Mouse (Mus musculus): ENCODE results near the gene Kcnmb4. TPM values are rescaled to one million over a fixed set of nuclear protein-coding genes. Genes with fewer than 3 reads are reported as not detected.
A peak's percentile ranks its signal among the peaks of the same experiment; 100 is the strongest.

The Kcnmb4 gene
- polyA plus RNA-seq, 1 experiment from 2014 or later: 10.5 TPM

- H3K4me2 ChIP-seq: no peak overlapping the region
- H3K4me3 ChIP-seq: no peak overlapping the region
These were observed 52.7 kb downstream of the Kcnmb4 start for GRCm38 (mm10) chr10:116420976-116421375.

GRCm38 (mm10) chr10:116418121-116418726, 55.5 kb downstream of the Kcnmb4 start:
- Histone ChIP-seq H3K27me3 (no peaks in the 10 kb centered on the region), H3K4me3 (no peak overlapping the region), H3K4me1 (no peaks in the 10 kb centered on the region), H3K4me2 (no peak overlapping the region), H3K9ac (no peak overlapping the region), H3K36me3 (no peaks in the 10 kb centered on the region), H3K9me3 (no peaks in the 10 kb centered on the region), H3K27ac (no peak overlapping the region)
- ATAC-seq (ENCODE audit: insufficient number of reproducible peaks, low FRiP score, low TSS enrichment, low read depth): no peak
- WGBS: 73% methylated on average over 24 of the region's 24 CpGs

More at GRCm38 (mm10) chr10:116420976-116421375, 52.7 kb downstream of the Kcnmb4 start:
- H3K9ac ChIP-seq: no peak overlapping the region
- no peaks in the 10 kb centered on the region for H3K27me3 ChIP-seq
- ATAC-seq (ENCODE audit: insufficient number of reproducible peaks, low FRiP score, low TSS enrichment, low read depth): no peak
- no peaks in the 10 kb centered on the region for H3K36me3 ChIP-seq
- H3K9me3 ChIP-seq: no peaks in the 10 kb centered on the region
- H3K4me1 ChIP-seq: 0 out of 2 replicates have a peak, but pooled peaks cover 3% of the 10 kb centered on the region
- no peak overlapping the region for H3K27ac ChIP-seq
- WGBS: 81% methylated on average over 6 of the region's 6 CpGs

- Histone ChIP-seq H3K27ac (no peak overlapping the region), H3K4me1 (no peaks in the 10 kb centered on the region), H3K9ac (no peak overlapping the region), H3K27me3 (no peaks in the 10 kb centered on the region), H3K9me3 (no peaks in the 10 kb centered on the region), H3K4me2 (no peak overlapping the region), H3K4me3 (no peak overlapping the region), H3K36me3 (no peaks in the 10 kb centered on the region)
- 70% methylated on average over 5 of the region's 5 CpGs for WGBS
- ATAC-seq (ENCODE audit: insufficient number of reproducible peaks, low FRiP score, low TSS enrichment, low read depth): no peak
These were observed 57.0 kb downstream of the Kcnmb4 start for GRCm38 (mm10) chr10:116416726-116417125.

- H3K4me1 ChIP-seq: 0 out of 2 replicates have a peak, but pooled peaks cover under 1% of the 10 kb centered on the region
- no peak for ATAC-seq (ENCODE audit: insufficient number of reproducible peaks, low FRiP score, low TSS enrichment, low read depth)
- H3K27ac ChIP-seq: no peak overlapping the region
- H3K4me2 ChIP-seq: no peak overlapping the region
- H3K27me3 ChIP-seq: no peaks in the 10 kb centered on the region
- no peaks in the 10 kb centered on the region for H3K36me3 ChIP-seq
- H3K9ac ChIP-seq: no peak overlapping the region
- no peaks in the 10 kb centered on the region for H3K9me3 ChIP-seq
- 79% methylated on average over 6 of the region's 6 CpGs for WGBS
- no peak overlapping the region for H3K4me3 ChIP-seq
These were observed 57.5 kb downstream of the Kcnmb4 start for GRCm38 (mm10) chr10:116416142-116416541.

- 32% methylated on average over 9 of the region's 9 CpGs for WGBS
- H3K4me1 ChIP-seq: peaks cover 8% of the 10 kb centered on the region; the same call in 1 of the 2 replicates
- no peak for ATAC-seq (ENCODE audit: insufficient number of reproducible peaks, low FRiP score, low TSS enrichment, low read depth)
- H3K9ac ChIP-seq: no peak overlapping the region
- H3K27me3 ChIP-seq: no peaks in the 10 kb centered on the region
- no peaks in the 10 kb centered on the region for H3K9me3 ChIP-seq
- no peaks in the 10 kb centered on the region for H3K36me3 ChIP-seq
- H3K4me3 ChIP-seq: no peak overlapping the region
- H3K27ac ChIP-seq: no peak overlapping the region
- H3K4me2 ChIP-seq: no peak overlapping the region
These were observed 62.9 kb downstream of the Kcnmb4 start for GRCm38 (mm10) chr10:116410826-116411225.

- Histone ChIP-seq H3K27ac (no peak overlapping the region), H3K36me3 (no peaks in the 10 kb centered on the region), H3K4me3 (no peak overlapping the region), H3K9me3 (no peaks in the 10 kb centered on the region), H3K4me2 (no peak overlapping the region), H3K27me3 (no peaks in the 10 kb centered on the region), H3K4me1 (peaks cover 8% of the 10 kb centered on the region; the same call in 1 of the 2 replicates), H3K9ac (no peak overlapping the region)
- ATAC-seq (ENCODE audit: insufficient number of reproducible peaks, low FRiP score, low TSS enrichment, low read depth): no peak
- WGBS: 32% methylated on average over 19 of the region's 19 CpGs
These were observed 65.9 kb downstream of the Kcnmb4 start for GRCm38 (mm10) chr10:116407684-116408359.

- Histone ChIP-seq H3K4me3 (no peak overlapping the region), H3K4me1 (peaks cover 3% of the 10 kb centered on the region; the same call in 1 of the 2 replicates), H3K27me3 (no peaks in the 10 kb centered on the region), H3K9ac (no peak overlapping the region), H3K9me3 (no peaks in the 10 kb centered on the region), H3K4me2 (no peak overlapping the region), H3K27ac (no peak overlapping the region), H3K36me3 (no peaks in the 10 kb centered on the region)
- WGBS: 93% methylated on average over 6 of the region's 6 CpGs
- no peak for ATAC-seq (ENCODE audit: insufficient number of reproducible peaks, low FRiP score, low TSS enrichment, low read depth)
These were observed 68.7 kb downstream of the Kcnmb4 start for GRCm38 (mm10) chr10:116405011-116405410.

- H3K4me2 ChIP-seq: no peak overlapping the region
- no peaks in the 10 kb centered on the region for H3K9me3 ChIP-seq
These were observed 70.0 kb downstream of the Kcnmb4 start for GRCm38 (mm10) chr10:116403679-116404078.

GRCm38 (mm10) chr10:116402742-116403425, 70.8 kb downstream of the Kcnmb4 start:
- Histone ChIP-seq H3K4me2 (no peak overlapping the region), H3K4me3 (no peak overlapping the region), H3K4me1 (peaks cover 2% of the 10 kb centered on the region; the same call in 1 of the 2 replicates), H3K27ac (no peak overlapping the region), H3K36me3 (no peaks in the 10 kb centered on the region), H3K9ac (no peak overlapping the region), H3K9me3 (no peaks in the 10 kb centered on the region), H3K27me3 (no peaks in the 10 kb centered on the region)
- WGBS: 74% methylated on average over 6 of the region's 6 CpGs
- ATAC-seq (ENCODE audit: insufficient number of reproducible peaks, low FRiP score, low TSS enrichment, low read depth): no peak

More at GRCm38 (mm10) chr10:116403679-116404078, 70.0 kb downstream of the Kcnmb4 start:
- Histone ChIP-seq H3K36me3 (no peaks in the 10 kb centered on the region), H3K27ac (no peak overlapping the region), H3K4me1 (peaks cover 3% of the 10 kb centered on the region; the same call in 1 of the 2 replicates), H3K27me3 (no peaks in the 10 kb centered on the region), H3K9ac (no peak overlapping the region), H3K4me3 (no peak overlapping the region)
- WGBS: 64% methylated on average over 4 of the region's 4 CpGs
- ATAC-seq (ENCODE audit: insufficient number of reproducible peaks, low FRiP score, low TSS enrichment, low read depth): no peak

- Histone ChIP-seq H3K36me3 (no peaks in the 10 kb centered on the region), H3K27me3 (no peaks in the 10 kb centered on the region), H3K4me1 (peaks cover 14% of the 10 kb centered on the region), H3K9me3 (no peaks in the 10 kb centered on the region), H3K27ac (no peak overlapping the region), H3K4me3 (peak overlapping the region; percentile 17), H3K9ac (no peak overlapping the region), H3K4me2 (peak overlapping the region; percentile 32; the same call in 1 of the 2 replicates)
- WGBS: 33% methylated on average over 12 of the region's 12 CpGs
- no peak for ATAC-seq (ENCODE audit: insufficient number of reproducible peaks, low FRiP score, low TSS enrichment, low read depth)
These were observed 75.7 kb downstream of the Kcnmb4 start for GRCm38 (mm10) chr10:116397973-116398372.

GRCm38 (mm10) chr10:116397573-116397972, 76.1 kb downstream of the Kcnmb4 start:
- peaks cover 14% of the 10 kb centered on the region for H3K4me1 ChIP-seq
- H3K36me3 ChIP-seq: no peaks in the 10 kb centered on the region
- H3K4me3 ChIP-seq: peak overlapping the region; percentile 17
- H3K9ac ChIP-seq: no peak overlapping the region
- no peaks in the 10 kb centered on the region for H3K9me3 ChIP-seq
- no peaks in the 10 kb centered on the region for H3K27me3 ChIP-seq
- no peak overlapping the region for H3K27ac ChIP-seq
- ATAC-seq (ENCODE audit: insufficient number of reproducible peaks, low FRiP score, low TSS enrichment, low read depth): no peak
- 27% methylated on average over 14 of the region's 14 CpGs for whole genome bisulfite sequencing
- H3K4me2 ChIP-seq: peak overlapping the region; percentile 32

GRCm38 (mm10) chr10:116396966-116397365, 76.7 kb downstream of the Kcnmb4 start:
- Histone ChIP-seq H3K4me3 (no peak overlapping the region), H3K36me3 (no peaks in the 10 kb centered on the region), H3K4me2 (no peak overlapping the region), H3K9me3 (no peaks in the 10 kb centered on the region), H3K27me3 (no peaks in the 10 kb centered on the region), H3K9ac (no peak overlapping the region), H3K4me1 (peaks cover 14% of the 10 kb centered on the region), H3K27ac (no peak overlapping the region)
- no peak for ATAC-seq (ENCODE audit: insufficient number of reproducible peaks, low FRiP score, low TSS enrichment, low read depth)
- WGBS: 86% methylated on average over 13 of the region's 13 CpGs
